Mouse (Mus musculus): ENCODE data around the gene Cttnbp2nl. TPM values are rescaled to one million over a fixed set of nuclear protein-coding genes. Genes with fewer than 3 reads are reported as not detected.
A peak's percentile ranks its signal among the peaks of the same experiment; 100 is the strongest.

Cttnbp2nl gene
- polyA plus RNA-seq (2015; fragmentation: Nextera tagmentation; extraction: Ambion mirVana) = 18.8 and 21.9 TPM in 2 replicates

DNA sequence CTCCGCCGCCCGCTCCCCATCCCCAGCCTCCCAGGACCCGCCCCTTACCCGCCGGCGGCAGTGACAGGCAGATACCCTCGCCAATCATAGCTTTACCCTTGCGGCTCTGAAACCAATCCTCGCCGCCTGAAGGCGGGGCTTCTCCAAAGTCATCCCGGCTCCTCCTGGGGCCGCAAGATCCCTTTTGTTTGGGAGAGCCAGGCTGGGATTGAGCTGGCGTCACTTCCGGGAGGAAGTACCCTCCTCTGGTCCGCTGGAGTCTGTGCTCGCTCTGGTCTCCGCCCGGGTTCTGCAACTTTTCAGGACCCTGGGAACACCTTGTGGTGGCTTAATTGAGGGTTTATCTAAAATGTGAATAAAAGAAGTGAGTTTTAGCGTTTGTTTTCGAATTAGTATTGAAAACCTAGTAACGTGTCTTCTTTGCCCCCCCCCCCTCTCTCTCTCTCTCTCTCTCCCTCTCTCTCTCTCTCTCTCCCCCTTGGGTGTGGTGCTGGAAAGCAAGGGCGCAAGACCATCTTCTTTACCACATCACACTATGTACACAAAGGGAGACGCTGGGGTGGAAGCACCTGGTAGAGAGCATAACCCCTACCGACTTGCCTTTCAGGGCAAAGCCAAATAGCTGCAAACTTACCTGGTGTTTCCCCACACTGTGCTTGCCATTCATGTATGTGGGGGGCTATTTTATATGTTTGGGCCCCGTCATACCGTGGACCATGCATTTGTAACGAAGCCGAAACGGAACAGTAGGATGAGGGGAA, at the start of gene Cttnbp2nl:
Gene Cttnbp2nl, minus strand, starts transcription at position 210 of the 761 bp plus-strand sequence.
- Histone ChIP-seq H3K4me2 (replicated peaks) (peak within 1 kb of the TSS; percentile 72), H3K4me1 (replicated peaks) (peaks cover 14% of the 10 kb centered on the region; the same call in 1 of the 2 replicates), H3K9me3 (no peaks in the 10 kb centered on the region), H3K36me3 (no peaks in the 10 kb centered on the region), H3K27ac (peak within 1 kb of the TSS; percentile 84), H3K4me3 (replicated peaks) (peak within 1 kb of the TSS; percentile 91), H3K9ac (peak within 1 kb of the TSS; percentile 79), H3K27me3 (replicated peaks) (no peaks in the 10 kb centered on the region)
- 2% methylated on average over 31 of the region's 31 CpGs for WGBS
- peak; percentile 98 for ATAC-seq

DNA sequence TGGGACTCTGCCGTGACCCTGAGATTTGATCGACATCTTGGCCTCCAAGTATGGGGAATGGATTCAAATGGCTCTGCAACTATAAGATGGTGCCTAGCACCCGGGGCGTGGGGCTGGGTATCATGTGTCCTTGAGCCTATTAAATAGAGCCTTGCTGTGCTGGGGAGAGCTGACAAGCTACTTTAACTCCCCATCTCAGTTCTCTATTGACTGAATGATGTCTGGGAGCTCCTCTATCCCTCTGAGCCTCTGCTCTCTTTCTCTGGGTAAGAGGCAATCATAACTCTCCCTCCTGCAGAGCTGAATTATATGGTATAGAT, 47.3 kb upstream of the Cttnbp2nl start:
- WGBS = 74% methylated on average over 4 of the region's 4 CpGs
- Histone ChIP-seq H3K9ac (no peak overlapping the region), H3K27me3 (replicated peaks) (no peaks in the 10 kb centered on the region), H3K4me2 (replicated peaks) (no peak overlapping the region), H3K4me3 (replicated peaks) (no peak overlapping the region), H3K4me1 (replicated peaks) (0 out of 2 replicates have a peak, but pooled peaks cover 2% of the 10 kb centered on the region), H3K27ac (no peak overlapping the region), H3K9me3 (no peaks in the 10 kb centered on the region), H3K36me3 (no peaks in the 10 kb centered on the region)
- no peak for ATAC-seq

DNA sequence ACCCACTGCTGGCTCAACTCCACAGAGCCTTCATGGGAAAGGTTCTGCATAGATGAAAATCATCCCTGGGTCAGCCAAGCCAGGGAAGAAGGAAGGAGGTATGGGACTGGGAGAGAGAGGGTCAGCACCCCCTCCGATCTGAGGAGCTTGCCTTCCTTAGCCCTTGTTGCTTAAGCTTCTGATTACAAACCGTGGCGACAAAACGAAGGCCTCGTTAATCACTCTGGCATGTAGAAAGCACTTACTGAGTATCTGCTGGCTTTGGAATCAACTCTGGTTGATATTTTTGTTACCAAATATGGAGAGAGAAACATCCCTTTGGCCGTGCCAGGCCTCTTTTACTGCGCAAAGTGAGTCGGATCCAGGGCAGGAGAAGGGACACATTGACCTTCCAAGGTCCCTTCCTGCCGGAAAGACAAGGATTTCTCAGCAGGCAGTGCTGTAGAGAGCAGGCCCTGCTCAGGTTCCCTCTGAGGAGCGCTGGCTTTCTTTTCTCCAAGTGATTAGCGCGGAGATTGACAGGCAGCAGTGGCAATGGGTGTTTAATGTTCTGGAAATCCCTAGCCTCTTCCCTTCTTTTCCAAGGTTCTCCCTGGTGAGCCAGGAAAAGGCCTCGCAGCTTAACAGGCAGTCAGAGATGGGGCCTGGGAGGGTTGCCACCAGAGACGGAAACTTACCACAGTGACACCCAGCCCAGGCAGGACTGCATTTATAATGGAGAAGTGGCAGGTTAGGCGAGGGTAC, 46.8 kb upstream of the Cttnbp2nl start:
- H3K36me3 ChIP-seq = no peaks in the 10 kb centered on the region
- 0 out of 2 replicates have a peak, but pooled peaks cover 2% of the 10 kb centered on the region for H3K4me1 ChIP-seq (replicated peaks)
- no peaks in the 10 kb centered on the region for H3K9me3 ChIP-seq
- no peaks in the 10 kb centered on the region for H3K27me3 ChIP-seq (replicated peaks)
- ATAC-seq = no peak
- H3K27ac ChIP-seq = no peak overlapping the region
- 43% methylated on average over 15 of the region's 15 CpGs for WGBS
- H3K4me2 ChIP-seq (replicated peaks) = no peak overlapping the region
- no peak overlapping the region for H3K9ac ChIP-seq
- no peak overlapping the region for H3K4me3 ChIP-seq (replicated peaks)

DNA sequence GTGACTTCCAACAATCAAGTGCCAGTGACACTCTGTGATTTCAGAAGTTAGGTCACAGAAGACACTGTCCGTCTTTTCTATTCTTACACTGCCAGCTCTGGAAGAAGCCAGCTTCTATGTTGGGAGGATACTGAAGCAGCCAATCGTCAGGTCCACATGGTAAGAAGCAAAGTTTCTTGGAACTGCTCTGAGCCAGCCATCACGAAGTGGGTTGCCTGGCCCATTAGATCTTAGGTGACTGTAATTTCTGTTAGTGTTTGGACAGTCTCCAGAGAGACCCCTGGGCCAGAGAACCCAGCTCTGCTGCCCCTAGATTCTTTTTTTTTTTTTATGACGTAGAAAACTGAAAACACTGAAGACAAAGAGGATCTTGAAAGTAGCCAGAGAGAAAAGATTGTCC, 44.6 kb upstream of the Cttnbp2nl start:
- Histone ChIP-seq H3K36me3 (no peaks in the 10 kb centered on the region), H3K9ac (no peak overlapping the region), H3K4me2 (replicated peaks) (no peak overlapping the region), H3K27ac (no peak overlapping the region), H3K4me3 (replicated peaks) (no peak overlapping the region), H3K9me3 (no peaks in the 10 kb centered on the region), H3K27me3 (replicated peaks) (no peaks in the 10 kb centered on the region), H3K4me1 (replicated peaks) (0 out of 2 replicates have a peak, but pooled peaks cover 2% of the 10 kb centered on the region)
- 78% methylated on average over 4 of the region's 4 CpGs for WGBS
- no peak for ATAC-seq

DNA sequence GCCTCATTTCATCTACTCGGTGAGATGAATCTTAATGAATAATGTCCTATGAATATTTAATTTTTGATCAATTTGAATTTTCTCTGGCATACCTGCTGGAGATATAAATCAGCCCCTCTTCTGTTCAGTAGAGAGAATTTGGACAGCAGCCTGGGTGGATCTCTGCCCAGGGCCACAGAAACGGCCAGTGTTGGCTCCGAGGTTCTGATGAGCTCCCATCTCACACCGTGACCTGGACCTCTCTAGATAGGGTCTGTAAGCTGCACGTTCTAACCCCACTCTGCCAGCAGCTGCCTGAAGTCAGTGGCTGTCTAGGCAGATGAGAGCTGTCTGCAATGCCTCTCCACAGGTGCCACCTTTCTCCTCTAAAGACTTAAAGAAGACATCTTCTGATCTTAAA, 42.1 kb upstream of the Cttnbp2nl start:
- Histone ChIP-seq H3K9me3 (no peaks in the 10 kb centered on the region), H3K4me3 (replicated peaks) (no peak overlapping the region), H3K36me3 (no peaks in the 10 kb centered on the region), H3K27me3 (replicated peaks) (no peaks in the 10 kb centered on the region), H3K9ac (no peak overlapping the region), H3K27ac (no peak overlapping the region), H3K4me2 (replicated peaks) (no peak overlapping the region), H3K4me1 (replicated peaks) (0 out of 2 replicates have a peak, but pooled peaks cover 2% of the 10 kb centered on the region)
- ATAC-seq = no peak
- 76% methylated on average over 5 of the region's 5 CpGs for WGBS

DNA sequence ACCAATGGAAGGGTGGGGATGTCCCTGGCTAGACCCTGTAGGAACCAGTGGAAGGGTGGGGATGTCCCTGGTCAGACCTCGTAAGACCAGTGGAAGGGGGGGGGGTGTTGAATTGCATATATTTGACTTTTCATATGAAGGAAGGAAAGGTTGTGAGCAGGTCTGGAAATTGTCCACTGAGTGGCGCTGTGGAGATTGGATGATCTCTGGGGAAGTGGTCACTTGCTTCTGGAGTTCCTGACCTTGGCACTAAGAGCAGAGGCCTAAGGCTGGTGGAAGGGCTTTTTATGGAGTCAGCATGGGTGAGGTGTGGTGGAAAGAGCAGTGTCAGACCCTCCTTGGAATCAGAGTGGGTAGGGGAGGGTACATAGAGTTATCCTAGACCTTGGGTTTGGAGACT, 41.5 kb upstream of the Cttnbp2nl start:
- Histone ChIP-seq H3K4me3 (replicated peaks) (no peak overlapping the region), H3K9ac (no peak overlapping the region), H3K4me1 (replicated peaks) (no peaks in the 10 kb centered on the region), H3K9me3 (no peaks in the 10 kb centered on the region), H3K4me2 (replicated peaks) (no peak overlapping the region), H3K27me3 (replicated peaks) (no peaks in the 10 kb centered on the region), H3K36me3 (no peaks in the 10 kb centered on the region), H3K27ac (no peak overlapping the region)
- ATAC-seq = no peak
- 65% methylated on average over 2 of the region's 2 CpGs for WGBS

DNA sequence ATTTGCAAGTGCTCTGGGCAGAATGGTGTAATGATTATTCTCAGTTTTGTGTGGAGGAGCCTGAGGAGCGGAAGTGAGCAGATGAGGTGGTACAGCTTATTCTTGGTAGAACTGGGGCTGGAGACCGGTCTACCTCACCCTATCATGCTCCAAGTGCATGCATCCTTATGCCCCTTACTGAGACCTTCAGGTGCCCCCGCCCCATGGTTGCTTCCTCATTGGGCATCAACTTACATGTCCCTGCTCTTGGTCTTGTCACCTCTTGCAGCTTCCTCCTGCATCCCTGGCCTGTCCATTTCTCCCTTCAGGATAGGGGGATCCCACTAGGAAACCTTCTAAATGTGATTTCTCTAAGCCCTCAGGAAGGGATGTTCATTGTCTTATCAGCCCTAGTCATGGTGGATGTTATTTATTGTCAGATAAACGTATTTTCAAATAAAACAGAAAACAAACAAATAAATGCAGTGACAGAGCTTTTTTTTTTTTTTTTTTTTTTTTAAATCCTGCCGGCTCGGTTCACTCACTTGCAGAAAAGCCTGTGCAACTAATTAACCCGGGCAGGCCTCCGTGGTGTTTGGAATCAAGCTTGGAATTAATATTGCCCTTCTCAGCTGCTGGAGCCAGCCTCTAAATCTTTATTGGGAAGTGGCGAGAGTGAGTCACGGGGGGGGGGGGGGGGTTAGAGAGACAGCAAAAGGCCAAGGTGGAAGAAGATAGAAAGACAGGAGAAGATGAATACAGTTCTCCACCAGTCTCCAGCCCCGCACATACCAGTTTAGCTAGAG, 40.0 kb upstream of the Cttnbp2nl start:
- ATAC-seq = no peak
- no peak overlapping the region for H3K4me3 ChIP-seq (replicated peaks)
- H3K36me3 ChIP-seq = no peaks in the 10 kb centered on the region
- H3K9me3 ChIP-seq = no peaks in the 10 kb centered on the region
- no peak overlapping the region for H3K4me2 ChIP-seq (replicated peaks)
- no peak overlapping the region for H3K9ac ChIP-seq
- WGBS = 65% methylated on average over 11 of the region's 11 CpGs
- no peaks in the 10 kb centered on the region for H3K4me1 ChIP-seq (replicated peaks)
- H3K27me3 ChIP-seq (replicated peaks) = no peaks in the 10 kb centered on the region
- H3K27ac ChIP-seq = no peak overlapping the region

DNA sequence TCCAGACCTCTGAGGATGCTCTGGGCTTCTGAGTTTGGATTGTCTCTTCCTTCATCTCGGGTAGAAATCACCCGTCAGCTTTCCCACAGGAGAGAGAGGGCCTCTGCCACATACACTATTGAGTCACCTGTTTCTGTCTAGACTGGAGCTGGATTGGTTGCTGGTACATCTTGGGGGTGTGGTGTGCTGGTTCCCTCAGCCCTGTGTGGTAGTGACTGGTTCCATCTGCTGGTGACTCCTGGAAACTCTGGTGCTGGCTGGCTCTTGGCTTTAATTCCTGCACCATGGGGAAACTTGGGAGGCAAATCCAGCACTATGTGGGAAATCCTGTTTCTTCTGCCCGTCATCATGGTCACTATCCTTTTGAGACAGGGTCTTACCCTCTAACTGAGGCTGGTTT, 38.0 kb upstream of the Cttnbp2nl start:
- no peak overlapping the region for H3K9ac ChIP-seq
- H3K4me2 ChIP-seq (replicated peaks) = no peak overlapping the region
- H3K4me3 ChIP-seq (replicated peaks) = no peak overlapping the region
- peak; percentile 78 for ATAC-seq
- WGBS = 25% methylated on average over 3 of the region's 3 CpGs
- no peaks in the 10 kb centered on the region for H3K4me1 ChIP-seq (replicated peaks)
- H3K27me3 ChIP-seq (replicated peaks) = no peaks in the 10 kb centered on the region
- H3K9me3 ChIP-seq = no peaks in the 10 kb centered on the region
- H3K36me3 ChIP-seq = no peaks in the 10 kb centered on the region
- H3K27ac ChIP-seq = no peak overlapping the region

DNA sequence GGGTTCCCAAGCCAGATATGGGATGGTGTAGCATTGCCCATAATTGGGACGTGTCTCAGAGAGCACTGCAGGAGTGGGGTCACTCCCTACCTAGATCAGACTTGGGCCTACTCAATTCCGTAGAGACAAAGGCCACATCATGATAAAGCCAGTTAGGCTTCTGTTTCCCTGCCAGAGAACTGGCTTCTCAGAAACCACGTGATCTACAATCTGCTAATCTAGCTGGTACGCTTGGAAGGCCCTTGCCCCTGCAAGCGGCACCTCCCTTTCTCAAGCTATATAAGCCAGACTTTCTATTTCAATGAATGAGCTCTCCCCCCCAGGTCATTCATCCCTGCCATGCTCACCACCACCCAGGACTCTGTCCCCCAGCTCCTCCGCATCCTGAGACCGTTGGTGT, 37.2 kb upstream of the Cttnbp2nl start:
- Histone ChIP-seq H3K4me1 (replicated peaks) (no peaks in the 10 kb centered on the region), H3K9me3 (no peaks in the 10 kb centered on the region), H3K4me2 (replicated peaks) (no peak overlapping the region), H3K4me3 (replicated peaks) (no peak overlapping the region), H3K27ac (no peak overlapping the region), H3K9ac (no peak overlapping the region), H3K36me3 (no peaks in the 10 kb centered on the region), H3K27me3 (replicated peaks) (no peaks in the 10 kb centered on the region)
- WGBS = 91% methylated on average over 7 of the region's 7 CpGs
- no peak for ATAC-seq

DNA sequence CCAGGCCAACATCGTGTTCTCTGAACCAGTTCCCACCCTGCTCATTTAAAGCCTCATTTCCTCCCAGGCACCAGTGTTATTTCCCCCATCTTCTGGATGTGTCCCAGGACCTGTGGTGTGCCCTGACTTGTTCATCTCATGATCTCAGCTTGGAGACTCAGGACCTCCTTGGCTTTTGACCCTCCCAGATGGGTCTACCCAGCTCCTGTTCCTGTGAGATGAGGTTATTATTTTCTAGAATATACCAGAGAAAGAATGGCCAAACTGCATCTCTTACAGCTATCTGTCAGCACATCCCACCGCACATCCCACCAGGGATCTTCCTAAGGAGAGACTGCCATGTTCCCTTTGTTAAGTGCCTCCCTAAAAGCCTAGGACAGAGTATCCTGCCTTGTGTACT, 35.7 kb upstream of the Cttnbp2nl start:
- no peak for ATAC-seq
- Histone ChIP-seq H3K4me1 (replicated peaks) (no peaks in the 10 kb centered on the region), H3K9me3 (no peaks in the 10 kb centered on the region), H3K4me3 (replicated peaks) (no peak overlapping the region), H3K9ac (no peak overlapping the region), H3K4me2 (replicated peaks) (no peak overlapping the region), H3K36me3 (no peaks in the 10 kb centered on the region), H3K27ac (no peak overlapping the region), H3K27me3 (replicated peaks) (no peaks in the 10 kb centered on the region)
- 77% methylated on average over 2 of the region's 2 CpGs for WGBS

DNA sequence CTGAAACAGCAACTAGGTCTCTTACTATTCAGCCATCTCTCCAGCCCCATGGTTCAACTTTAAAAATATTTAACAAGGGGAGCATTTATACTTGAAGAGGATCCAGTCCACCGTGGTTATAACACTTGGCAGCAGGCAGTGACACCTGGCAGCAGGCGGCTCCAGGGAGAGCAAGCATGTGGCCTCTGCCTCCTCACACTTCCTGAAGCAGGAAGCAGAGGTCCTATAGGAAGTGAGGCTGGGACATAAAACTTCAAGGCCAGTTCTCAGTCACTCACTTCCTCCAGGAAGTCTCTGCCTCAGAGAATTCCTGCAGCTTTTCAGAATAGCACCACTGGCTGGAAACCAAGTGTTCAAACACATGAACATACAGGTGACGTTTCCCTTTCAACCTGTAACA, 34.4 kb upstream of the Cttnbp2nl start:
- Histone ChIP-seq H3K9me3 (no peaks in the 10 kb centered on the region), H3K27ac (no peak overlapping the region), H3K4me3 (replicated peaks) (no peak overlapping the region), H3K27me3 (replicated peaks) (no peaks in the 10 kb centered on the region), H3K4me1 (replicated peaks) (no peaks in the 10 kb centered on the region), H3K36me3 (no peaks in the 10 kb centered on the region), H3K4me2 (replicated peaks) (no peak overlapping the region), H3K9ac (no peak overlapping the region)
- 54% methylated on average over 3 of the region's 3 CpGs for whole genome bisulfite sequencing
- ATAC-seq = 0 out of 2 replicates have a peak, but pooled peaks have one; percentile 36

DNA sequence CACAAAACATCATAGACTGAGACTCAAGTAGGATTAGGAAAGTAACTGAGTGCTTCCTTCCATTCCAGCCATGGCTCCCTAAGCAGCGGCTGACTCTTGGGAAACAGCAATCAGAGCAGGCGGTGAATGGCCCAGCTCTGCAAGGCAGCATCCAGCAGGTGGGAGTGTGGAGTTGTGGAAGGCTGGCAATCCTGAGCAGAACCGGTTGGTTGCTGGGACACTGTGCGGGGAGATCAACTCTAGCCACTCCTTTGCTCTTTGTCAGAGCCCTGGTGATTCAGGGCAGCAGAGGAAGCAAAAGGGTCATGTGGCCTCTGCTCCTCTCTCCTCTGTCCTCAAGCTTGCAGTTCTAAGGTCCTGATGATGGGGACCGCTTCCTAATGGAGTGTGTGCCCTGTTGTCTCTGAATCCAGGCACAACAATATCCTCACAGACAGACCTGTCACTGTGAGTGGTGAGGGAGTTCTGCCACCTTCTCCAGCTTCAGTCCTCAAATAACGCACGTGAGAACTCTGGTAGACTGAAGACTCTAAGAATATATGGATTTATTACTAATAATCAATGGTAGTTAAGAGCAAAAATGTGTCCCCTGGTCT, 25.4 kb upstream of the Cttnbp2nl start:
- Histone ChIP-seq H3K4me2 (replicated peaks) (no peak overlapping the region), H3K36me3 (no peaks in the 10 kb centered on the region), H3K4me1 (replicated peaks) (no peaks in the 10 kb centered on the region), H3K4me3 (replicated peaks) (no peak overlapping the region), H3K9ac (no peak overlapping the region), H3K27ac (no peak overlapping the region), H3K27me3 (replicated peaks) (no peaks in the 10 kb centered on the region), H3K9me3 (no peaks in the 10 kb centered on the region)
- 21% methylated on average over 7 of the region's 7 CpGs for WGBS
- peak; percentile 88 for ATAC-seq
